Mouse (Mus musculus): ENCODE results near the gene Cdc6.

DNA sequence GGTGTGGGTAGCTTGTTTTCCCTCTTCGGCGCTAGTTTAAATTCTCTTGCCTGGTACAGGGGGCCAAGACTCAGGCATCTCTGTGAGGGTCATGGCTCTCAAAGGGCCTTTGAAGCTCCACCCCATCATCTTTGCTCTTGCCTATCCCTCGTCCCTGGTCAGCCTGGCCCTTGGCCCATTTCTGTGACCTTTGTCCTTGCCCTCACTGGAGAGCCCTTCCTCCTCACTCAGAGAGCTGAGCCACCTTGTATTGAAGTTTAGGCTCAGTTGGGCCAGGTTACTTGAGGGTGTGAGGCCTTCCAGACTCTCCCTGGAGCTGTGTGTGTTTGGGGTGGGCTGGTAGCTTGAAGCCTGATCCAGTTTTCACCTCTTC, 38.0 kb downstream of the Cdc6 start:
- no peak for TF ChIP-seq CTCF (IDR thresholded peaks at IDR 0.05; ENCODE audit: low read depth)
- no peak for TF ChIP-seq EP300 (IDR thresholded peaks at IDR 0.05; ENCODE audit: low read depth)
